Mouse (Mus musculus) hematopoietic multipotent progenitor cell, adult 10-12 weeks (in vitro differentiated cells): ENCODE measurements around the gene Pnn. TPM values are rescaled to one million over a fixed set of nuclear protein-coding genes. Genes with fewer than 3 reads are reported as not detected.

ENCODE experiments used
- polyA plus RNA-seq: library from polyadenylated mRNA; stranded (reverse); fragments of >175 nt; gene quantifications from 2 replicates; pipeline ENCODE4 v1.2.3, GENCODE M21; 2012; ENCODE audit warnings: low replicate concordance

Gene Pnn
- polyA plus RNA-seq: 46.7 and 54.1 TPM in 2 replicates

DNA sequence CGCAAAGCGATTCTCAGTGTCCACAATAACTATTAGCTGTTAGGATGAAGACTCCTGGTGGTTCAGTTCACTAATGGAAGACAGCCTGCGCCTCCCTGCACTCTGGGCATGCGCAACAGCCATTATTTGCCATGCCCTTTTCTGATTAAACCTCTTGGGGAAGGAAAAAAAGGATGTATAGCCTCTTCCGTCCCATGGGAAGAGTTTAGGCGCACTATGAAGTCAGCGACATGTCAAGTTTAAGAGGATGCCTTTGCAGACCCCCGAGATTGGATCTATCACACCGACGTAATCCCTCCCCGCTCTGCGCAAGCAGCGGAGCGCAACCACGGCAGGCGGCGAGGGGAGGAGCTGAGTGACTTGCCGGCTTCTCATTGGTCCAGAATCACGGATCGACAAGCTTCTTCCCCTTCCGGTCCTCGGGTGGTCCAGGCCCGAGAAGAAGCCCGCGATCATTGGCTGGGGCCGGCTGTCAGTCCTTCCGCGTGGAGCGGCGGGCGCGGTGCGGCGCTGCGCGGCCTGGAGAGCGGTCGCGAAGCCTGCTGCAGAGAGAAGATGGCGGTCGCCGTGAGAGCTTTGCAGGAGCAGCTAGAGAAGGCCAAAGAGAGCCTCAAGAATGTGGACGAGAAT is at the start of gene Pnn:
Pnn (plus strand) TSS at position 437 of the 630 bp plus-strand sequence.

DNA sequence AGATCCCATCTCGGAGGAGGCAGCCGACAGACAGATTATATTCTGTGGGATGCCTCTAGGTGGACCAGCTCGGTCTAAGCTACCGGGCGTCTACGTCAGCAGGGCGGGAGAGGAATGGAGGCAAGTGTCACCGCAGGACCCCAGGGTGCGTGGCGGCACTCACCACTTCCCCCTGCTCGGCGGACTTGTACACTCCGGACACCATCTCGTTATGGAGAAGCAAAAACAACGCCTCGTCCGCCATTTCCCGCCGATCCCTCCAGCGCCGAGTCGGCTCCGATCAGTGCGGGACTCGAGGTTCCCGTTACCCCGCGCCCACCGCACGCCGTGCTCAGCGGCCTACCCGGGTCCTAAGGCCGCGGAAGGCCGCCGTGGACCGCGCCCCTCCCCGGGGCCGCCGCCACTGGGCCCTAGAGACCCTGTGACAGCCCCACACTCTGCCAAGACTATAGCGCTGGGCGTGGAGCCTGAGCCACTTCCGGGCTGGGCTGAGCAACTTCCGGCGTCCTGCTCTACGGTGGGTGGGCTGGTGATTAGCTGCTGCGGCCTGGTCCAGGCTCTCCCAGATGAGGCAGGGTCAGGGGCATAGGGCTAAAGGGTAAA is 5.6 kb upstream of the Pnn start, which contains the start of gene Trappc6b:
Trappc6b (minus strand) TSS at position 480 of the 603 bp plus-strand sequence.

GRCm38 (mm10) chr12:59095104-59096025 is 28.7 kb downstream of the Pnn start, which contains the start of gene Mia2:
Gene Mia2 (plus strand): TSS chr12:59095799.

Other genes starting within 250 kb of the Pnn start
- gene Sec23a, start 54.9 kb upstream of the Pnn start, polyA plus RNA-seq: 3.5 and 4.5 TPM in 2 replicates
- 0.68 and 2.7 TPM in 2 replicates for gene Gemin2, start 53.5 kb upstream of the Pnn start, polyA plus RNA-seq
- 88.4 and 115 TPM in 2 replicates for gene Trappc6b, start 5.4 kb upstream of the Pnn start, polyA plus RNA-seq
- 31.8 and 54.5 TPM in 2 replicates for gene Mia2, start 28.9 kb downstream of the Pnn start, polyA plus RNA-seq
- gene Fbxo33, start 152.8 kb downstream of the Pnn start, polyA plus RNA-seq: 6.2 and 13.3 TPM in 2 replicates